Mouse (Mus musculus) C2C12 (cell line): ENCODE data around the gene Heatr1.

Experiments used
- CEBPB ChIP-seq: IDR thresholded peaks from one replicate; pipeline ENCODE4 v1.6.1; 2011; ENCODE audit warnings: low read depth, mild to moderate bottlenecking, control low read depth, moderate library complexity
- CTCF ChIP-seq: IDR thresholded peaks from one replicate; pipeline ENCODE4 v1.5.1; 2011; ENCODE audit not compliant: control insufficient read depth, insufficient read depth, insufficient read length
- MAX ChIP-seq: IDR thresholded peaks from one replicate; pipeline ENCODE4 v1.6.1; 2011; ENCODE audit warnings: mild to moderate bottlenecking, control low read depth
- MYOD1 ChIP-seq: IDR thresholded peaks from one replicate; pipeline ENCODE4 v1.6.1; 2011; ENCODE audit warnings: low read depth; ENCODE audit not compliant: control insufficient read depth, insufficient read length
- MYOG ChIP-seq: IDR thresholded peaks from one replicate; pipeline ENCODE4 v1.6.1; 2011; ENCODE audit not compliant: control insufficient read depth, insufficient read length; ENCODE audit errors: extremely low read depth
- USF1 ChIP-seq: IDR thresholded peaks from one replicate; pipeline ENCODE4 v1.6.1; 2011; ENCODE audit warnings: low read depth, mild to moderate bottlenecking, control low read depth, moderate library complexity

GRCm38 (mm10) chr13:12485197-12485596 lies 90.4 kb downstream of the Heatr1 start:
- TF ChIP-seq CTCF (no peak), CEBPB (no peak), MAX (no peak), MYOD1 (no peak), USF1 (no peak), MYOG (no peak)
